Mouse (Mus musculus) ES-Bruce4 (cell line): ENCODE measurements around the gene Pgm1. TPM values are rescaled to one million over a fixed set of nuclear protein-coding genes. Genes with fewer than 3 reads are reported as not detected.

ENCODE experiments used
- H3K27ac ChIP-seq: 2 replicates; pipeline ENCODE4 v1.5.1; 2012; ENCODE audit warnings: low read length, inconsistent platforms; ENCODE audit not compliant: insufficient read depth
- H3K27me3 ChIP-seq: 2 replicates; pipeline ENCODE4 v1.6.1; 2012; ENCODE audit warnings: mild to moderate bottlenecking, low read length, inconsistent platforms; ENCODE audit not compliant: control insufficient read depth, poor library complexity, insufficient read depth, severe bottlenecking
- H3K36me3 ChIP-seq: 2 replicates; pipeline ENCODE4 v1.6.1; 2012; ENCODE audit warnings: inconsistent platforms, mild to moderate bottlenecking, low read length, moderate library complexity; ENCODE audit not compliant: control insufficient read depth, poor library complexity, insufficient read depth, severe bottlenecking
- H3K4me1 ChIP-seq: one replicate; pipeline ENCODE4 v1.8.1; 2011; ENCODE audit warnings: low read length; ENCODE audit not compliant: control insufficient read depth, insufficient read depth
- H3K4me3 ChIP-seq: 2 replicates; pipeline ENCODE4 v1.5.1; 2011; ENCODE audit warnings: low read depth, mild to moderate bottlenecking, low read length
- H3K9ac ChIP-seq: 2 replicates; pipeline ENCODE4 v1.6.1; 2012; ENCODE audit warnings: low read depth, mild to moderate bottlenecking, inconsistent platforms; ENCODE audit not compliant: poor library complexity, severe bottlenecking
- H3K9me3 ChIP-seq: replicated peaks from 2 replicates; pipeline ENCODE4 v1.6.1; 2012; ENCODE audit warnings: mild to moderate bottlenecking, low read length, inconsistent platforms; ENCODE audit not compliant: control insufficient read depth, poor library complexity, insufficient read depth, severe bottlenecking
- CTCF ChIP-seq: IDR thresholded peaks from one replicate; pipeline ENCODE4 v1.8.1; 2011; ENCODE audit warnings: low read depth, low read length
- EP300 ChIP-seq: IDR thresholded peaks from 2 replicates; pipeline ENCODE4 v1.6.1; 2011; ENCODE audit warnings: low read depth, low read length; ENCODE audit not compliant: insufficient read depth
- POLR2A ChIP-seq: IDR thresholded peaks from one replicate; pipeline ENCODE4 v1.8.1; 2011; ENCODE audit warnings: low read length; ENCODE audit not compliant: insufficient read depth
- polyA plus RNA-seq: library from polyadenylated mRNA; stranded (reverse); fragments of >200 nt; gene quantifications from 2 replicates; pipeline ENCODE4 v1.2.4, GENCODE M21; 2011; ENCODE audit warnings: low read depth; ENCODE audit not compliant: missing spikeins, insufficient read depth, insufficient read length

Pgm1 gene
- polyA plus RNA-seq, 1 experiment: 39.0 TPM

DNA sequence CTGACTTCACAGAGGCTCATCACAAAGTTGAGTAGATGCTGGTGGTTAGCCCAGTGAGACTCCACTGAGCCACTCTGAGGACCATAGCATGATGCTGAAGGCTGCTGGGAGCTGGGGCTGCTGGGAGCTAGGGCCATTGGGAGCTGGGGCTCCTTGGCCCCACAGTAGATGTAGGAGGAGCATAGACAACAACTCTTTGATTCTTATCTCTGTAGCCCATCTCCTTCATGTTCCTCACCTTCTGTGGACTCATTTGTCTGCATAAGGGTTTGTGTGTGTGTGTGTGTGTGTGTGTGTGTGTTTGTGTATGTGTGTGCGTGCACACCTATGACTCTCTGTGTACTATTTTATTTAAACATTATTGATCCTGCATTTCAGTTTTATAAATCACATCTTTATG is 18.7 kb downstream of the Pgm1 start:
- Histone ChIP-seq H3K27ac (no peak overlapping the region), H3K4me3 (no peak overlapping the region), H3K9ac (no peak overlapping the region), H3K4me1 (no peaks in the 10 kb centered on the region), H3K36me3 (no peaks in the 10 kb centered on the region), H3K9me3 (no peaks in the 10 kb centered on the region), H3K27me3 (no peaks in the 10 kb centered on the region)
- no peak for TF ChIP-seq POLR2A
- TF ChIP-seq CTCF: no peak
- TF ChIP-seq EP300: no peak

DNA sequence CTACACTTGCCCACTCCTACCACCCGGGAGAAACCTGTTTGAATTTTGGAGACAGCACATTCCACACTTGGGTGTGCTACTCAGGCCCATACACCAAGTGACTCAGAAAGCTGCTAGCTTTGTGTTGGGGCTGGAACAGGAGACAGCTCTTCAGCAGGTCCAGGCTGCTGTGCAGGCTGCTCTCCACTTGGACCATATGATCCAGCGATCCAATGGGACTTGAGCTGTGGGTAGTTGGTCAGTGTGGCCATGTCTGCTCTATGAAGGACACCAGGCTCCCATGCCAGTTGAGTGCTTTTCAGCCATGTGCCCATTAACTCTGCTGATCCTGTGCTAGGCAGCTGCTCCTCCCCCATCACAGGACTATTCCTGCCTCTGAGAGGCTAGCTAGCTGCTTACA is 24.7 kb downstream of the Pgm1 start:
- Histone ChIP-seq H3K4me1 (no peaks in the 10 kb centered on the region), H3K27ac (no peak overlapping the region), H3K27me3 (no peaks in the 10 kb centered on the region), H3K9me3 (no peaks in the 10 kb centered on the region), H3K9ac (no peak overlapping the region), H3K36me3 (no peaks in the 10 kb centered on the region), H3K4me3 (no peak overlapping the region)
- TF ChIP-seq CTCF (no peak), EP300 (no peak), POLR2A (no peak)

DNA sequence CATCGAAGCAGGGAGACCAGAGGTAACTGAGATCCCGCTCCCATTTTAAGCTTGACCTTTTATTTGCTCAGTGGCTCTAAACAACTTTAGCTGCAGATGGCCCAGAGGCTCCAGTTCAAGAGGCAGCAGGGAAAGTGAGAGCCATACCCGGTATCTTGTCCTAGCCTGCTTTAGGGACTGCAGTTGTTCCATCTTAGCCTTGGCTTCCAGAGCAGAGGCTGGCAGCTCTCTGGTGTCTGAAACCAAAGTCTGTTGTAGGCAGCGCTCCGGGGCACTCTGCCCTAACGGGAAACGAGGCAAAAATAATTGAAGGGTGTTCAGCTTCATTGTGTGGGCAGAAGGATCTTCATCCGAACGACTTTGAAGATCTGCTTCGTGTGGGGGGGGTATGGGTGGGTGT is 26.2 kb downstream of the Pgm1 start:
- Histone ChIP-seq H3K4me3 (no peak overlapping the region), H3K9ac (no peak overlapping the region), H3K9me3 (no peaks in the 10 kb centered on the region), H3K27ac (no peak overlapping the region), H3K27me3 (no peaks in the 10 kb centered on the region), H3K36me3 (no peaks in the 10 kb centered on the region), H3K4me1 (no peaks in the 10 kb centered on the region)
- no peak for TF ChIP-seq CTCF
- TF ChIP-seq EP300: no peak
- TF ChIP-seq POLR2A: no peak

DNA sequence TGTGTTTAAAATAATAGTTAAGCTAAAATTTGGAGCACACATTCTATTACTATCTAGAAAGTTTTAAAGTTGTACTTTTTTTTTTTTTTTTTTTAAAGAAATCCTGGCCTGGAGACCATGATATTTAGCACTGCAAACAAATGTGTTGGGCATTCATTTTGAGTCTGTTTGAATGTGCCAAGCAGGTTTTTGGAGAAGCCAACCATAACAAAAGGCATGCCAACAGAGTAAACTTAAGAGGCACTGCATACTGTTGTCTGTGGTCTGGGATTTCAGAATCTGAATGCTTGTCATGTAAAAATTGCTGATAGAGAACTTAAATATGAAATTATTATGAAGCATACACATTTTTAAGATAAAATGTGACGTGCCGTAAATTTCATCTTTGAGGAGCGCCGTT is 28.0 kb downstream of the Pgm1 start:
- TF ChIP-seq POLR2A (no peak), EP300 (no peak), CTCF (no peak)
- Histone ChIP-seq H3K36me3 (no peaks in the 10 kb centered on the region), H3K27me3 (no peaks in the 10 kb centered on the region), H3K4me3 (no peak overlapping the region), H3K27ac (no peak overlapping the region), H3K4me1 (no peaks in the 10 kb centered on the region), H3K9ac (no peak overlapping the region), H3K9me3 (no peaks in the 10 kb centered on the region)

DNA sequence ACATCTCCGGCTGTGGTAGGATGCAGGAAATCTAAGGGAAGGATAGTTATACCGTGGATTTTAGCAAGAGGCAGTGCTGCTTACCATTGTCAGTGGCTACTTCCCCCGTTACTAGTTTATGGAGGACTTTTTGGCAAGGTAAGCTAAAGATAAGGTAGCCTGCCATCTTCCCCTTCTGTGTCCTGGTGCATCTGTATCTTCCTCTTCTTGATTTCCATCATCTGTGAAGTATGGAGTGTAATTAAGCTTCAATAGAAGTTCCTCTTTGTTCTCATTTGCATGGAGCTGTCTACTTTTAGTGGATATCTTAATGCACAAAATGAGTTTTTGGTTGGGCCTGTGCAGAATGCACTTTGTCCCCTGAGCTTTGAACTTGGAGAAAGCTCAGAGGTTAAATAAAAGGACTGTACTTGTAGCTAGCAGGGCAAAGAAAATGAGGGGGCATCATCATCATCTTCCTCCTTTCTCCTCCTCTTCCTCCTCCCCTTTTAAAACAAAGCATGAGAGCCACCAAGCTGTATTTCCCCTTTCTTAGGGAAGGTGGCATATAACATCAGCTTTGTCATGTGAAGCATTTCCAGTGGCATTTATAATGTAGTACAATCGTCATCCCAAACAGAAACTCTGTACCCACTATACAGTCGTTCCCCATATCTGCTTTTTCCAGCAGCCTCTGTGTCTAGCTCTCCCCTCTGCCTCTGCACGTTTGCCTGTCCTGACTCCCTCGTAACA is 29.0 kb downstream of the Pgm1 start:
- H3K9ac ChIP-seq: no peak overlapping the region
- H3K36me3 ChIP-seq: no peaks in the 10 kb centered on the region
- no peak overlapping the region for H3K27ac ChIP-seq
- H3K4me3 ChIP-seq: no peak overlapping the region
- H3K9me3 ChIP-seq: no peaks in the 10 kb centered on the region
- TF ChIP-seq EP300 (no peak), POLR2A (no peak), CTCF (no peak)
- H3K4me1 ChIP-seq: no peaks in the 10 kb centered on the region
- no peaks in the 10 kb centered on the region for H3K27me3 ChIP-seq

DNA sequence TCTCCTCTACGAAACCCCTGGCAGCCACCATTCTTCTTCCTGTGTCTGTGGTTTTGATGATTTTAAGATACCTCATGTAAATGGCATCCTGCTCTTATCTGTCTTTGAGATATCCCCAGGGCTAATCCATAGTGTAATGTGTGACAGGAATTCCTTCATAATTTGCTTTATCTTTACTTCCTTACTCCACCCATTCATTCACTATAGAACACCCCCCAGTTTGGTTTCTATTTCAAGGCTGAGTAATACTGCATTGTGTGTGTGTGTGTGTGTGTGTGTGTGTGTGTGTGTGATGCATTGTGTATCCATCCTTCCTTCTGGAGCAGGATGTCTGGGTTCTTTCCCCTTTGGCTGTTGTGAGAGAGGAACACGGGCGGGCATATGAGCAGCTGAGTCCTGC is 30.1 kb downstream of the Pgm1 start:
- H3K9me3 ChIP-seq: no peaks in the 10 kb centered on the region
- no peaks in the 10 kb centered on the region for H3K4me1 ChIP-seq
- TF ChIP-seq POLR2A: no peak
- TF ChIP-seq EP300: no peak
- TF ChIP-seq CTCF: no peak
- no peak overlapping the region for H3K9ac ChIP-seq
- no peak overlapping the region for H3K27ac ChIP-seq
- H3K4me3 ChIP-seq: no peak overlapping the region
- no peaks in the 10 kb centered on the region for H3K36me3 ChIP-seq
- no peaks in the 10 kb centered on the region for H3K27me3 ChIP-seq
